Mouse (Mus musculus) E14TG2a.4 (cell line): ENCODE results near the gene Rpl26.

Experiments
- CTCF ChIP-seq: conservative IDR thresholded peaks from 2 replicates; pipeline ENCODE4 v1.5.1; 2014; ENCODE audit warnings: low read length
- NANOG ChIP-seq: IDR thresholded peaks from 2 replicates; pipeline ENCODE4 v1.6.1; 2014; ENCODE audit warnings: borderline replicate concordance, low read length, mixed read lengths
- POU5F1 ChIP-seq: IDR thresholded peaks from 2 replicates; pipeline ENCODE4 v1.6.1; 2014; ENCODE audit warnings: low read length, borderline replicate concordance

GRCm38 (mm10) chr11:68906461-68906790 is 5.0 kb downstream of the Rpl26 start:
- TF ChIP-seq NANOG (no peak), CTCF (no peak), POU5F1 (no peak)
